Mouse (Mus musculus) left cerebral cortex, postnatal 25 days (tissue): Measurements from ENCODE around the gene Mpzl3. TPM values are rescaled to one million over a fixed set of nuclear protein-coding genes. Genes with fewer than 3 reads are reported as not detected.

Source experiments
- DNase-seq, 2 experiments: peaks; one replicate each; pipeline ENCODE4 v3.0.0; 2022; ENCODE audit warnings: low spot score in 2 of 2, mixed read lengths in 1 of 2
- intact Hi-C: fragments of 180-260 bp; cut with DNase I; formaldehyde crosslinking; loops from one replicate; pipeline ENCODE4 v1.15.1; 2025
- total RNA-seq, 2 experiments: library from RNA; stranded (reverse); gene quantifications; 2 replicates each; pipeline ENCODE4 v1.2.3; 2021

The Mpzl3 gene
- total RNA-seq, 2 experiments from 2014 or later: 4.0 to 6.4 TPM

DNA sequence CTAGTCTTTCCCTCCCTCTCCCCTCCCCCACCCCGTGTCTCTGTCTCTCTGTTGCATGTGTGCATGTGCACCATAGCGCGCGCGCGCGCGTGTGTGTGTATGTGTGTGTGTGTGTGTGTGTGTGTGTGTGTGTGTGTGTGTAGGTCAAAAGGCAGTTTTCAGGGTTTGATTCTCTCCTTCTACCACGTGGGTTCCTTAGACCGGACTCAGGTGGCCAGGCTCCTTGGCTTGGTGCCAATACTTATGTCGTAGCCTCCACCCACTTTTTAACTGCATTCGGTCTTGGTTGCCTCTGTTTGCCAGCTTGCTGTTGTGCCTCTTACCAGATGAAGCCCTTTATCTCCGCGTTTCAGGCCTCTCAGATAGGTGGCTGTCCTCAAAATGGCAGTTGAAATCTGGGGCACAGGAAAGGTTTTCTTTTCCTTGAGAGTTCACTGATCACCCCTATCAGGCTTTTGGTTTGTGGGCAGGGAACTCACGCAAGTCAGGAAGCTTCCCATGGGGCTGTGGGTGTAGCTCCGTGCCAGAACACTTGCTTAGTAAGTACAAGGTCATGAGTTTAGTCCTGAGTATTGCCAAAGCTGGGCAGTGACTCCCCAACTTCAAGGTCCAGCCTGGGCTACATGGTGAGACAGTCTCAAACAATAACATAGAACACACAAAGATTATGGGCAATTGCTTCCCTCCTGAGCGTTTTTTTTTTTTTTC is 13.7 kb upstream of the Mpzl3 start:
- intact Hi-C loops: no loop called here
- no peak for DNase-seq

DNA sequence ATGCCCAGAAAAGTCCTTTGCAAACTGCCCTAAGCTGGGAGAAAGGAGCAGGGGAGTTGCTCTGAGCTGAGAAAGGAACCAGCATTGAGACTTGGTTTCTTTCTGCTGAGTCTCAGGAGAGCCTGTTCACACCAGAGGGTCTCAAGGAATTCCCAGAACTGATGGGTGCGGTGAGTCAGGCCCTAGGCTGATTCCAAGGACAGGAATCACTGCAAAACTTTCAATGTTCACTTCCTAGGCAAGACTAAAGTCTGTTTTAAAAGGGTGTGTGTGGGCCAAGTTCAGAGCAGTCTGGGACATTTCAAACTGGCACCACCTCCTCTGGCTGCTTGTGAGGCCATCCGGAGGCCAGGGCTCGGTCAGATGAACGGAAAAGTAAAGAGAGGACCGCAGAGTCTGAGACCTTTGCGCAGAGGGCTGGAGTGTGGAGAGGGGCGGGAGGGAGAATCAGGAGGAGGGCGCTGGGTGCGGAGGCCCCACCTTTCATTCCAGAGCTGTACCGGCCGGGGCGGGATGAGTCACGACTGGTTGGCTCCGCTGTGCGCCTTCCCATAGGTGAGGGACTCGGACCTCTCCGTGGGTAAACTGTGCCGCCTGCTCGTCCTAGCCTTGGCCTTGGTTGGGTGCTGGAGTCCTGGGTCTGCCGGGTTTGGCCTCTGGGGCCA is 12.8 kb upstream of the Mpzl3 start:
- DNase-seq: no peak
- intact Hi-C loops: no loop called here

DNA sequence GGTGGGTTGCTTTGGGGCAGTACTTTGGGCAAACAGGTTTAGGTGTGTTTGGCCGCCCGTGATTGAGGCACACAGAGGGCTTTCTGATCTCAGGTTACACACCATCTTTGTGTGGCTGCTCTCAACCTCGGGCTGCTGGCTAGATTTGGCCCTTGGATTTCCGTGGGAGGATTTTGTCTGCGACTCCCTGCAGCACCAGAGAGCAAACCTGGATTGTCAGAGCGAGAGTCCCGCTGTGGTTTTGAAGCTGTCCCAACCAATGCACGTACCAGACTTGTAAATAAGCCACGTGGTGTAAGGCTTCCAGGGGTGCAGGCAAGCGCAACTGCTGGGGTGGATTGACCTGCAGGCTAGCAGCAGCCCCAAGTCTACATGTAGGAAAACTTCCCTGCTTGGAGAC is 12.0 kb upstream of the Mpzl3 start:
- DNase-seq: no peak
- intact Hi-C loops: no loop called here

DNA sequence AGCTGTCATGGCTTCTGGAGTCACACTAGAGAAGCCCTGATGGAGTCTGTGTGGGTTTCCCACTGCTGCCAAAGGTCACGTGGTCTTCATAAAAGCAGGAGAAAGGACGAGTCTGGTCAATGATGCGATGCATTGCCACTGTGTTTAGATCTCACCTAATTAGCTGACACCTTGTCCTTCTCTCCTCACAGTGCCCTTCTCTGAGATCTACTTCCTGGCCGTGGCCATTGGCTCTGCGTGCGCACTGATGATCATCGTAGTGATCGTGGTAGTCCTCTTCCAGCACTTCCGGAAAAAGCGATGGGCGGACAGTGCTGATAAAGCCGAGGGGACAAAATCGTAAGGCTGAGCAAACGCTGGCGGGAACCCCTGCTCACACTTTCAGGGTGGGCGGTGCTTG is 8.0 kb upstream of the Mpzl3 start:
- DNase-seq: no peak
- intact Hi-C loops: loop anchor here (5.0 kb wide), 1 partner anchor 100 kb away; no protein-coding TSS in a partner anchor

DNA sequence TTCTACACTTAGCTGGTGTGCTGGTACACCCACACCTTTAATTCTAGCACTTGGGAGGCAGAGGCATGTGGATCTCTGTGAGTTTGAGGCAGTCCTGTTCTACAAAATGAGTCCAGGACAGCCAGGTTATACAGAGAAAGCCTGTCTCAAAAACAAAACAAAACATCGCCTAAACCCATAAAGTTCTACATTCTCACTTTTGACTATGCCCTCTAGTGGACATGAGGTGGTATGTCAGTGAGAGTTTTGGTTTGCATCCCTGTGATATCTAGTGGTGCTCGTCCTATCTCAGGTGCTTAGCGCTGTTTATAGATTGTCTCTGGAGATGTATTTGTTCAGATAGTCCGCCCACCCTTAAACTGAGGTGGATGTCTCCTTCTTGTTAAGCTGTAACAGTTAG is 6.5 kb upstream of the Mpzl3 start:
- intact Hi-C loops: loop anchor here (5.0 kb wide), 1 partner anchor 99 kb away; no protein-coding TSS in a partner anchor
- DNase-seq: peak; percentile 14 to 39

DNA sequence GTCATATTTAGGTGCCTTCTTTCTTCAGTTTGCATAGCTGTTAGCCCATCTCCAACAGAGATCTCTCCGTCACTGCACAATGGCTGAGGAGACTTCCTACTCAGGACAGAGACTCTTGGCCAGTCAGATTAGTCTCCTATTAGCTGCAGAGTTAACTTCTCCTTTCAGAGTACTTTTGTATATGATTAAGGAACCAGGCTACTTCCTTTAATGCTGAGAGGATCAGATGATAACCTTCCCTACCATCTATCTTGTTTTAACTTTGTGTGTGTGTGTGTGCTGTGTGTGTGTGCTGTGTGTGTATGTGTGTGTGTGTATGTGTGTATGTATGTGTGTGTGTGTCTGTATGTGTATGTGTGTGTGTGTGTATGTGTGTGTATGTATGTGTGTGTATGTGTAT is 5.3 kb upstream of the Mpzl3 start:
- intact Hi-C loops: loop anchor here (5.0 kb wide), 1 partner anchor 98 kb away; no protein-coding TSS in a partner anchor
- no peak for DNase-seq

- no peak for DNase-seq
- intact Hi-C loops: no loop called here
Observed at GRCm38 (mm10) chr9:45050301-45050700, 4.7 kb upstream of the Mpzl3 start.

- intact Hi-C loops: no loop called here
- DNase-seq: no peak
Observed at GRCm38 (mm10) chr9:45058304-45058940, 3.4 kb downstream of the Mpzl3 start.

DNA sequence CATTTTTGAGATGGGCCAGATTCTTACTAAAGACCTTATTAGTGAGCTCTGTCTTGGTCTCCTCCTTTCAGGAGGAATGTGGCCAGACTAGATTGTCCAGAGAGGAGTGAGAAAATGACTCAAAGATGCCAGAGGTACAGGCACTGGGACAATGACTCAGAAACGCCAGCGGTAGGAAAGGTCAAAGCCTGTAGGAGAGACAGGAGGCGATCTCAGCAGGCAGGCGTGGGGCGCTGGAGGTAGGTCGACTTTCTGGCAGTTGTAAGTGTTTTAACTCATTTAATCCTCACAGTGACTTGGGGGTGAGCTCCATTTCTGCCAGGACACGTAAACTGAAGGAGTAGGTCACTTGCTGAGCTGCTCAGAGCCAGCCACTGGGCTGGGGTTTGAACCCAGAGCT is 5.2 kb downstream of the Mpzl3 start:
- intact Hi-C loops: no loop called here
- no peak for DNase-seq

- peak in 1 of 2 experiments; percentile 15 for DNase-seq
- intact Hi-C loops: no loop called here
Observed at GRCm38 (mm10) chr9:45062677-45063076, 7.7 kb downstream of the Mpzl3 start.

DNA sequence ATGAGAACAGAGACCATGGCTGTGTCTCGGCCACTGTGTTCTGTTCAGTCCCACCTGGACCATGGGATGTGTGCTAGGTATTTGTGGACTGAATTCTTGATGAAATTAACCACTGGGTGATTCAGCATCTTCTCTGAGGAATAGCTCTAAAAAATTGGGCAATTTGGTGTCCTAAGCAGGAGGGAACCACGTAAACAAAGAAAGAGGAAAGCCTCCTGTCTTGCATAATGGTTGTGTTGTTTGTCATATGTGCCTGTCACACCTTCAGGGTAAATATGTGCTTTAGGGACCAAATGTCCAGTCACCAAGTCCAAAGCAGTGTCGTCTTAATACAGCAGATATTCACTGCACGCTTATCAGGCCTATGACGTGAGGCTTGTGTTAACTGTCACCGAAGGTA is 9.4 kb downstream of the Mpzl3 start:
- intact Hi-C loops: no loop called here
- DNase-seq: no peak

- intact Hi-C loops: no loop called here
- no peak for DNase-seq
Observed at GRCm38 (mm10) chr9:45066735-45067134, 11.7 kb downstream of the Mpzl3 start.

DNA sequence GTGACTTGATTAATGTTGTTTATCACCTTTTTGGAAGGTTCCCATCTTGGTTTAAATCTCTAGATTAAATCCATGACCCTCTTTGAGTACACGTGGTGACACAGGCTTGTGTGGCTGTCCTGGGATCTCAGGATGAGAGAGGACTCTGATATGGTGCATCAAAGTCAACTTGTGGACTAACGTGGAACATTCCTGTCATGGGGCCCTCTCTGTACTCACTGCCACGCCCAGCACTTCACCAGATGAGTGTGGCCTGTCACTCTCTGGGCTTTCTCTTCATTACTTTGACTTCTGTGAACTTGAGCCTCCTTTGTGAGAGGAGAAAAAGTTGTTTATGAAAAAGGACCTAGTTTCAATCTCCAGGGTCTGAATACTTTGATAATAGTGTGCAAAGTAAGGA is 16.8 kb downstream of the Mpzl3 start:
- no peak for DNase-seq
- intact Hi-C loops: no loop called here

- intact Hi-C loops: no loop called here
- no peak for DNase-seq
Observed at GRCm38 (mm10) chr9:45077859-45078258, 22.9 kb downstream of the Mpzl3 start.

GRCm38 (mm10) chr9:45079011-45079410 is 24.0 kb downstream of the Mpzl3 start, which contains the start of gene Jaml:
Jaml (plus strand) TSS chr9:45079183.
- intact Hi-C loops: no loop called here
- no peak for DNase-seq

DNA sequence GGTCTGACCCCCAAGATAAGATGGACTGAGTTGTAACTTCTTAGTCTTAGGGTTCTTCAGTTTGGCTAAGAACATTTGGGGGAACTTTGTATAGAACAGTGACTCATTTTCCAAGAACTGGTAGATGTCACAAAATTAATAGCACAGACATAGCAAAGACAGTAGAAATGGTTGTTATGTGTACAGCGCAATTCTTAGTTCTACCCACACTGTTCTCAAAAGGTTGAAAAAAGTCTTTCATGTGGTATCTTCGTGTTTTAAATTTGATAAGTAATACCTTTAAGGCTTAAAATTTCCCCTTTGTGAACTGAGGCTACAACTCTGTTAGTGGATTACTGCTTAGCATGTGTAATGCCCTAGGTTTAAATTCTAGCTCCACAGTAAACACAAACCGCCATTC is 28.1 kb downstream of the Mpzl3 start:
- intact Hi-C loops: no loop called here
- DNase-seq: no peak

DNA sequence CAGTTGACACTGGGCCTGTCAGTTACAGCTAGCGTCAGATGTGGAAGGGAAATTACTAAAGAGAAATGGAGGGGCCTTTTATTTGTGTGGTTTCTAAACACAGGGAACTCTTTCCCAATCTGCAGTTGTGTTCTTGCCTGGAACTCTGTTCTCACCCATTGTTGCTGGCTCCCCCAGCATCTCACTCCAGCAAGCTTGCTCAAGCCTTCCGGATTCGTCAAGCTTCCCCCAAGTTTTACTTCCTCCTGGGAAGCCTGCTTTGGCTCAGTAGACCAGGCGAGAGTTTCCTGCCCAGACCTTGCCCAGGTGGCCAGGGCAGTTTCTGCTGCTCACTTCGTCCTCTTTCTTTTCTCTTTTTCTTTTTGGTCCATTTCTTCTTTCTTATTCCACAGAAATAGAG is 29.6 kb downstream of the Mpzl3 start:
- no peak for DNase-seq
- intact Hi-C loops: no loop called here

DNA sequence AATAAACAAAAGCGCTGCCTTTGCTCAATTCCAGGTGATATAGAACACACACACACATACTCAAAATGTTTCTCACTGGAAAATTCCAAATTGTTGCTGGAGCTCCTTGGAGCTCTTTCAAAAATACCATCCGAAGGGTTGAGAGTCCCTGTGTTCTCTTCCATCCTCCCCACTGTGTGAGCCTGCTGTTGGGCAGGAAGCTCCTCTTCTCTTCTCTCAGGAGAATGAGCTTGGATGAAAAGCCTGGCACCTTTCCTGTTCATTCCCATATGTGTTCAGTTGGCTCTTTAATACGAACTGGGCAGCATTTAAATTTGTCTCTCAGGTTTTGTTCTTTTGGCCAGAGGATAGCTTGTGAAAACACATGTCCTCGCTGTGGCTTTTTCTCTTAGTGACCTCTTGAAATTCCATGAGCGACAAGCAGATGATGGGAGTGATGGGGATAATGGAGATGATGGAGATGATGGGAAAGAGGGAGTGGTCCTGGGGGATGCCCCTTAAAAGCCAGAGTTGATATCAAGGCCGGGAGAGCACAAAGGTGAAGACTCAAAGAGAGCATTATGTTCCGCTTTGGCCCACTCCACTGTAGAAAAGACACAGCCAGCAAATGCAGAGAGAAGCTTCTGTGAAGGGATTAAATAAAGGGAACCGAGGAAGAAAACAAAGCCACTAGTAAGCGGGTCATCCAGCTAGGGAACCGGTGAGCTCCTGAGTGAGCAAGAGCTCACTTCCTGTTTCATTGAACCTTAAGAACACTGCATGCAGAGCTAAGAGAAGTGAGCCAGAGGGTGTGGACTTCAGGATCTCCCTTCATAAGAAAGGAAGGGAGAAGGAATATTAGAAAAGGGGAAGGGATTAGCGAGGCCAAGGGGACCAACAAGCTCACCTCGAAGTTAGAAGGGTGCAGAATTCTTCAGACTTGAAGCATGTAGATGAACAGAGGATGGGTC is 31.0 kb downstream of the Mpzl3 start:
- intact Hi-C loops: no loop called here
- no peak for DNase-seq

DNA sequence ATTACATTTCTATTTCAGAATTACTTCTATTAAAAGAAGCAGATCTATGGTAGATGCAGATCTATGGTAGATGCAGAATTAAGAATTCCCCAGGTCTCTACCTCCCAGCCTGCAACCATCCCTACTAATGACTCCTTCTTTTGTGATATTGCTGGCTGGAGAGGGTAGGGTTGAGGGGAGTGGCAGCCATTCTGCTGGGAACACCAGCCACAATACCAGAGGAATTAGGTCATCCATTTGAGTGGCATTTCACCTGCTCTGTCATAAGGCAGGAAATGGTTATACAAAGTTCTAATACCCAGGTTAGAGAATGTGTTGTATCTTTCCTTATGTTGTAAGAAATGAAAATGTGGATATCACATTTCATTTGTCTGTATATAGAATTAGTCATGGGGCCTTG is 33.1 kb downstream of the Mpzl3 start:
- no peak for DNase-seq
- intact Hi-C loops: no loop called here

DNA sequence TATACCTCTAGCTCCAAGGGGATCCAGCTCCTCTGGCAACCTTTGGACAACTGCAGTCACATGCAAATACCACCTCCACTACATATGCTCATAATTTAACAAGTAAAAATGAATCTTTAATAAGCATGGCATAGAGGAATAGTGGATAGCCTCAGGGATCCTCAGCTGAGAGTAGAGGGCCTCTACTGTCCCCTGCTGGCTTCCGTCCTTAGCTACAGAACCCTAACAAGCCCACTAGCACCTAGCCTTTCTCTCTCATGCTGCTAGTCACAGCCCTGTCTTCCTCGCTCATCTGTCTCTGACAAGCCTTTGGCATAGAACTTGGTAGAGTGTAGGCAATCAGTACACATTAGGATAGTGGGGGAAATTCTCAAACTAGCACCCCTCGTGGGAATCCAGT is 35.8 kb downstream of the Mpzl3 start:
- intact Hi-C loops: no loop called here

More for the DNA sequence above, 35.8 kb downstream of the Mpzl3 start:
- no peak for DNase-seq
